Mouse (Mus musculus): Measurements from ENCODE around the gene Rab10. TPM values are rescaled to one million over a fixed set of nuclear protein-coding genes. Genes with fewer than 3 reads are reported as not detected.

Rab10 gene
- polyA plus RNA-seq, 1 experiment from 2014 or later, result 58.4 TPM

DNA sequence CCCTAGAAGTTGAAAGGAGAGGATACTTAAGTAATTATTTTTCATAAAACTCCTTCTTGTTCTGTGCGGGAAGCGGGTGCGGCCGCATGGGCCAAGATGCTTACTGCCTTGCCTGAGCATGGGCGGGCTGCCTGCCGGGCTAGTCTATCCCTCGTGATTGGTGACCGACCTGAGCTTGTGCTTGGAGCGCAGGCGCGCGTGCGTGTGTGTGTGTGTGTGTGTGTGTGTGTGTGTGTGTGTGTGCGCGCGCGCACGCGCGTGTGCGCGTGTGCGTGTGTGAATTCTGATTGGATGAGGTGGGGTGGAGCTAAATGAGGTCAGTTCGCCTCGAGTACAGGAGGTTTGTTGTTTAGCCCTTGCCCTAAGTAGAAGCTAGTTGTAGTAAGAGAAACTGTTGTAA, 48.2 kb downstream of the Rab10 start:
- WGBS, result 92% methylated on average over 25 of the region's 25 CpGs
- TF ChIP-seq CTCF (IDR thresholded peaks at IDR 0.05) (no peak), EP300 (IDR thresholded peaks at IDR 0.05) (no peak)
- Histone ChIP-seq H3K4me2 (replicated peaks; ENCODE audit: low read depth, low read length) (no peak overlapping the region), H3K4me3 (ENCODE audit: low read depth, low read length) (no peak overlapping the region), H3K27ac (ENCODE audit: low read length) (no peak overlapping the region), H3K9me3 (ENCODE audit: low read length) (no peaks in the 10 kb centered on the region), H3K4me1 (ENCODE audit: insufficient read depth, low read depth, low read length) (no peaks in the 10 kb centered on the region), H3K9ac (replicated peaks; ENCODE audit: low read depth) (no peak overlapping the region), H3K27me3 (replicated peaks; ENCODE audit: insufficient read depth, low read length) (no peaks in the 10 kb centered on the region), H3K36me3 (ENCODE audit: insufficient read depth, low read length) (no peaks in the 10 kb centered on the region)
- DNase-seq (ENCODE audit: low spot score), result no peak
- no peak for ATAC-seq

DNA sequence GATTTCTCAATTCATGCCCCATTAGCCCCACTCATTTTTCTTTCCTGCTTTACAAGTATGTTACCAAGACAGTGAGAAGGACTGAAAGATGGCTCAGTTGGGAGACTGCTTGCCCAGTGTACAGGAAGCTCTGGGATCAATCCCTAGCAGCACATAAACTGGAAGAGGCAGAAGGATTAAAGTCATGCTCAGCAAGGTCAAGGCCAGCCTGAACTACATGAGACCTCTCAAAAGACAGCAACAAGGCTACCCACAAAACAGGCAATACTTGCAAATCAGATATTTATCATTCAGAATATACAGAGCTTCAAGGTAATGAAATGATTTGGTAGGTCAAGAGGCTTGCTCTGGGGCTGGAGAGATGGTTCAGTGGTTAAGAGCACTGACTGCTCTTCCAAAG, 53.8 kb downstream of the Rab10 start:
- DNase-seq (ENCODE audit: low spot score) (no peak), ATAC-seq (no peak)
- peaks cover 13% of the 10 kb centered on the region; the same call in 1 of the 2 replicates for H3K36me3 ChIP-seq (ENCODE audit: insufficient read depth, low read length)
- no peaks in the 10 kb centered on the region for H3K9me3 ChIP-seq (ENCODE audit: low read length)
- H3K27me3 ChIP-seq (replicated peaks; ENCODE audit: insufficient read depth, low read length), result no peaks in the 10 kb centered on the region
- no peak overlapping the region for H3K9ac ChIP-seq (replicated peaks; ENCODE audit: low read depth)
- H3K4me3 ChIP-seq (ENCODE audit: low read depth, low read length), result no peak overlapping the region
- H3K4me1 ChIP-seq (ENCODE audit: insufficient read depth, low read depth, low read length), result no peaks in the 10 kb centered on the region
- TF ChIP-seq EP300 (IDR thresholded peaks at IDR 0.05) (no peak), CTCF (IDR thresholded peaks at IDR 0.05) (no peak)
- H3K4me2 ChIP-seq (replicated peaks; ENCODE audit: low read depth, low read length), result no peak overlapping the region
- H3K27ac ChIP-seq (ENCODE audit: low read length), result no peak overlapping the region

DNA sequence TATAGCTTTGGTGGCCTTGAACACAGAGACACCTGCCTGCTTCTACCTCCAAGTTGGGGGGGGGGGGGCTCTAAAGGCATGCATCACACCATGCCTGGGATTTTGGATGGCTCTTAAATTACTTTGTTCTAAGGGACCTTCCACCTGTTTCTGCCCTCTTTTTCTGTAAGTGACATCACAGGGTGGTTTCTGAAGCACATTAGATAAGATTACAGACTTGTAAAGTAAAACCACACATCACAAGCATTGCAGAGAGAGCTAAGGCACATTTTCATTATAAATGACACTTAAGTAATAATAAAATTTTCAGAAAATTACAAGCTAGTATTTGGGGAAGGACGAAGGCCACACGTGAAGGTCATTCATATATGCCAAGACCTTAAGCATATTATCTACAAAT, 54.3 kb downstream of the Rab10 start:
- no peaks in the 10 kb centered on the region for H3K4me1 ChIP-seq (ENCODE audit: insufficient read depth, low read depth, low read length)
- no peak overlapping the region for H3K4me3 ChIP-seq (ENCODE audit: low read depth, low read length)
- H3K4me2 ChIP-seq (replicated peaks; ENCODE audit: low read depth, low read length), result no peak overlapping the region
- no peak overlapping the region for H3K9ac ChIP-seq (replicated peaks; ENCODE audit: low read depth)
- no peak for TF ChIP-seq CTCF (IDR thresholded peaks at IDR 0.05)
- no peak for TF ChIP-seq EP300 (IDR thresholded peaks at IDR 0.05)
- 97% methylated on average over 2 of the region's 2 CpGs for WGBS
- H3K9me3 ChIP-seq (ENCODE audit: low read length), result no peaks in the 10 kb centered on the region
- no peak overlapping the region for H3K27ac ChIP-seq (ENCODE audit: low read length)
- H3K27me3 ChIP-seq (replicated peaks; ENCODE audit: insufficient read depth, low read length), result no peaks in the 10 kb centered on the region
- DNase-seq (ENCODE audit: low spot score) (no peak), ATAC-seq (no peak)
- peaks cover 18% of the 10 kb centered on the region; the same call in 1 of the 2 replicates for H3K36me3 ChIP-seq (ENCODE audit: insufficient read depth, low read length)

DNA sequence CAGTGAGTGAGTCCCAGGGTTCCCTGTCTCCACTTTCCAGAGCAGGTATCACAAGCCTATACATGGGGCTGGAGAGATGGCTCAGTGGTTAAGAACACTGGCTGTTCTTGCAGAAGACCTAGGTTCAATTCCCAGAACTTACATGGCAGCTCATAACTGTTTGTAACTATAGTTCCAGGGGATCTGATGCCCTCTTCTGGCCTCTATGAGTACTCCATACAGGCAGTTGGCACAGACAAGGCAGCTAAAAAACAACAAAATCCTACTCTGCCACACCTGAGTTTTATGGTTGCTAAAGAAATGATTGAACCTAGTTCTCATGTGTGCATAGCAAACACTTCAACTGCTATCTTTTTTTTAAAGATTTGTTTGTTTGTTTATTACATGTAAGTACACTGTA, 56.2 kb downstream of the Rab10 start:
- Histone ChIP-seq H3K9ac (replicated peaks; ENCODE audit: low read depth) (no peak overlapping the region), H3K27me3 (replicated peaks; ENCODE audit: insufficient read depth, low read length) (no peaks in the 10 kb centered on the region), H3K27ac (ENCODE audit: low read length) (no peak overlapping the region), H3K4me3 (ENCODE audit: low read depth, low read length) (no peak overlapping the region), H3K4me1 (ENCODE audit: insufficient read depth, low read depth, low read length) (no peaks in the 10 kb centered on the region), H3K9me3 (ENCODE audit: low read length) (no peaks in the 10 kb centered on the region), H3K4me2 (replicated peaks; ENCODE audit: low read depth, low read length) (no peak overlapping the region), H3K36me3 (ENCODE audit: insufficient read depth, low read length) (peaks cover 33% of the 10 kb centered on the region; the same call in 1 of the 2 replicates)
- no peak for ATAC-seq
- TF ChIP-seq CTCF (IDR thresholded peaks at IDR 0.05) (peak; percentile 51), EP300 (IDR thresholded peaks at IDR 0.05) (no peak)
- DNase-seq (ENCODE audit: low spot score), result no peak

DNA sequence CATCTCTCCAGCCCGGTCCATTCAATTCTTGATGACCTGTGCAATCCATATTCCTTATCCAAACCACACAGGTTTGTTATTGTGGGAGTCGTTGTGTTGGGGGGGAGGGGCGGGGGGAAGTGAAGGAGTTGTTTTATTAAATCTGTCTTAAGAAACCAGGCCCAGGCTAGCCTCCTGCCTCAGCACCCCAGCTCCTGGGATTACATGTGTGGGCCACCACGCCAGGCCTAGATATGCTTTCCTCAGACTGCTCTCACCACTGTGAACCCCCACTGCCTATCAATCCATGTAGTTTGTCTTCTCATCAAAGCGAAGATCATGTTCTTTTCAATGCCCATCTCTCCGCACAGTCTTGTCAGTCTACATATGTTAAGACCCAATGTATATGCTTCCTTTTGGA, 63.7 kb downstream of the Rab10 start:
- no peak for ATAC-seq
- Histone ChIP-seq H3K4me2 (replicated peaks; ENCODE audit: low read depth, low read length) (no peak overlapping the region), H3K9ac (replicated peaks; ENCODE audit: low read depth) (no peak overlapping the region), H3K36me3 (ENCODE audit: insufficient read depth, low read length) (peaks cover 26% of the 10 kb centered on the region; the same call in 1 of the 2 replicates), H3K4me1 (ENCODE audit: insufficient read depth, low read depth, low read length) (no peaks in the 10 kb centered on the region), H3K4me3 (ENCODE audit: low read depth, low read length) (no peak overlapping the region), H3K9me3 (ENCODE audit: low read length) (no peaks in the 10 kb centered on the region), H3K27ac (ENCODE audit: low read length) (no peak overlapping the region), H3K27me3 (replicated peaks; ENCODE audit: insufficient read depth, low read length) (no peaks in the 10 kb centered on the region)
- TF ChIP-seq CTCF (IDR thresholded peaks at IDR 0.05) (no peak), EP300 (IDR thresholded peaks at IDR 0.05) (no peak)
- 91% methylated on average over 6 of the region's 6 CpGs for WGBS
- no peak for DNase-seq (ENCODE audit: low spot score)

DNA sequence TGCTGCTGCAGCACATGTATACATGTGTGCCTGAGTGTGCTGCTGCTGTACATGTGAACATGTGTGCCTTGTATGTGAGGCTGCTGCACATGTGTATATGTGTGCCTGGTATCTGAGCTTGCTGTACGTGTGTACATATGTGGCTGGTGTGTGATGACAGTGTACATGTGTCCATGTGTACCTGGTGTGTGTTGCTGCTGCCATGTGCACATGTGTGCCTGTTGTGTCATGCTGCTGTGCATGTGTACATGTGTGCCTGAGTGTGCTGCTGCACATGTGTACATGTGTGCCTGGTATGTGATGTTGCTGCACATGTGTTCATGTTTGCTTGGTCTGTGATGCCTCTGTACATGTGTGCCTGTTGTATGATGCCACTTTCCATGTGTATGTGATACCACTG, 70.2 kb downstream of the Rab10 start:
- Histone ChIP-seq H3K27ac (ENCODE audit: low read length) (no peak overlapping the region), H3K4me2 (replicated peaks; ENCODE audit: low read depth, low read length) (no peak overlapping the region), H3K27me3 (replicated peaks; ENCODE audit: insufficient read depth, low read length) (no peaks in the 10 kb centered on the region), H3K9ac (replicated peaks; ENCODE audit: low read depth) (no peak overlapping the region), H3K4me3 (ENCODE audit: low read depth, low read length) (no peak overlapping the region), H3K36me3 (ENCODE audit: insufficient read depth, low read length) (peaks cover 9% of the 10 kb centered on the region), H3K9me3 (ENCODE audit: low read length) (no peaks in the 10 kb centered on the region), H3K4me1 (ENCODE audit: insufficient read depth, low read depth, low read length) (no peaks in the 10 kb centered on the region)
- DNase-seq (ENCODE audit: low spot score) (no peak), ATAC-seq (no peak)
- 100% methylated on average over 1 of the region's 1 CpGs for WGBS
- TF ChIP-seq EP300 (IDR thresholded peaks at IDR 0.05) (no peak), CTCF (IDR thresholded peaks at IDR 0.05) (no peak)

DNA sequence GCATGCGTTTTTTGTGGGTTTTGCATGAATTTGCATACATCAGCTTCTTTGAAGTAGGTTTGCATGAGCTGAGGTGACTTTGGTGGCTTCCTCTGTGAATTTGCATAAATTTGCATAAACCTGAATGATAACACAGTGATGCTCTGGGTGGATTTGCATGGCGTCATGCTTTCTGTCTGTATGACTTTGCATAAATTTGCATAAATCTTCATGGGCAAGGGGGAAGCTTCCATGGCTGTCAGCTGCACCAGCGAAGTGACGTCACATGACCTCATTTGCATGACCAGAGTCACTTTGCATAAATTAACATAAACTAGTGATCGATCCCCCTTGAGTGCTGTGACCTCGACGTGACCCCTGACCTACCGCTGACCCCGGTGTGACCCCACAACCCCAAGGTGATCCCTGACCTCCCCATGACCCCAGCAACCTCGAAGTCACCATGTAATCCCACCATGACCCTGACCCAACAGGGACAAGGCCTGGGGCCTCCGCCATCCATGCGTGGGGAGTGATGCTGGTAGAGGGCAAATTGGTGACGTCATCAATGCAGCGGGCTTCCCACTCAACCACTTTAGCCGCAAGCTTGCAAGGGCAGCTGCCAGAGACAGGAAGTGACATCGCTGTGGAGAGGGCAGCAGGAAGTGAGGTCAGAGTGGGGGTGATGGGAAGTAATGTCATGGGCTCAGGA, 71.3 kb downstream of the Rab10 start:
- DNase-seq (ENCODE audit: low spot score), result no peak
- TF ChIP-seq CTCF (IDR thresholded peaks at IDR 0.05) (no peak), EP300 (IDR thresholded peaks at IDR 0.05) (no peak)
- Histone ChIP-seq H3K4me2 (replicated peaks; ENCODE audit: low read depth, low read length) (no peak overlapping the region), H3K9ac (replicated peaks; ENCODE audit: low read depth) (no peak overlapping the region), H3K4me3 (ENCODE audit: low read depth, low read length) (no peak overlapping the region), H3K27me3 (replicated peaks; ENCODE audit: insufficient read depth, low read length) (no peaks in the 10 kb centered on the region), H3K9me3 (ENCODE audit: low read length) (no peaks in the 10 kb centered on the region), H3K4me1 (ENCODE audit: insufficient read depth, low read depth, low read length) (no peaks in the 10 kb centered on the region), H3K27ac (ENCODE audit: low read length) (no peak overlapping the region), H3K36me3 (ENCODE audit: insufficient read depth, low read length) (peaks cover 9% of the 10 kb centered on the region)
- 94% methylated on average over 16 of the region's 16 CpGs for WGBS
- ATAC-seq, result no peak

All from lung, postnatal 0 days (tissue).